Mouse (Mus musculus): Measurements from ENCODE around the gene Agbl1. TPM values are rescaled to one million over a fixed set of nuclear protein-coding genes. Genes with fewer than 3 reads are reported as not detected.

The Agbl1 gene
- polyA plus RNA-seq, 1 experiment from 2014 or later = 0.07 TPM

DNA sequence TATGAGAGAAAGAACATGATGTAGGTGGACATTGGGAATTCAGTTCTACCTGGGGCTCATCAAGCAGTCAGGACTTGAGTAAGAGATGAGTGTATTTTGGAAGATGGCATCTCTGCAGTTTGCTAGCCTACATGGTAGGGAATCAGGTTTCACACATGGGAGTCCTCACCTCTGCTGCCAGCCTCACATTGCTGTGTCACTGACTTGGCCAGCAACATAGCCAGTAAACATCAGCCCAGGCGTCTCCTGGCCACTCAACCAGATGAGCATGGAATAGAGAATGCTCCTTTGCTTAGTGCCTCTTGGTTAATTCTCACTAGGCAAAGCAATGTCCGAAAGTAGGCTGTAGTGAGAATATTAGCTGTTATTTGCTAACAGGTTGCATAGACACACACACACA lies 255.9 kb downstream of the Agbl1 start:
- no peaks in the 10 kb centered on the region for H3K9me3 ChIP-seq
- H3K36me3 ChIP-seq = no peaks in the 10 kb centered on the region
- no peak overlapping the region for H3K9ac ChIP-seq
- ATAC-seq (ENCODE audit: low read depth) = no peak
- H3K4me2 ChIP-seq = no peak overlapping the region
- H3K4me1 ChIP-seq (replicated peaks) = no peaks in the 10 kb centered on the region
- no peak overlapping the region for H3K4me3 ChIP-seq
- no peak overlapping the region for H3K27ac ChIP-seq (replicated peaks)
- H3K27me3 ChIP-seq = no peaks in the 10 kb centered on the region
- WGBS = 92% methylated on average over 2 of the region's 2 CpGs

DNA sequence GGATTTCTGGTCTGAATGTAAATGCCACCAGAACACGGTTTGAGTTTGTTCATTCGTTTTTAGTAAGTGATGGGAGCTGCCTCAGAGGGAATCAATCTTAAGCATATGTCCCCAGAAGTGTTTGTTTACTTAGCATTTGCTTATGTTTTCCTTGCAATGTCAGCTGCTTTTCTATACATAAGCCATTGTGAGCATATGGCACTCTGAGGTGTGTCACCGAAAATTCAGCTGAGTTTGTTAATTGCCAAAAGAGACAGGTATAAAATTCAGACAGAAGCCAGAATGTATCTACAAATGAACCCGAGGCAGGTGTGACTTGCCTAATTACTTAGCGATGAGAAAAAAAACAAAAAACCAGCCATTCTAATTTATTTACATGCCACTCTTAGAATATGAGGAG lies 257.8 kb downstream of the Agbl1 start:
- H3K27me3 ChIP-seq = no peaks in the 10 kb centered on the region
- H3K27ac ChIP-seq (replicated peaks) = no peak overlapping the region
- no peak overlapping the region for H3K4me3 ChIP-seq
- H3K36me3 ChIP-seq = no peaks in the 10 kb centered on the region
- no peak overlapping the region for H3K9ac ChIP-seq
- no peaks in the 10 kb centered on the region for H3K4me1 ChIP-seq (replicated peaks)
- H3K4me2 ChIP-seq = no peak overlapping the region
- WGBS = 84% methylated on average over 5 of the region's 5 CpGs
- no peaks in the 10 kb centered on the region for H3K9me3 ChIP-seq
- ATAC-seq (ENCODE audit: low read depth) = no peak

DNA sequence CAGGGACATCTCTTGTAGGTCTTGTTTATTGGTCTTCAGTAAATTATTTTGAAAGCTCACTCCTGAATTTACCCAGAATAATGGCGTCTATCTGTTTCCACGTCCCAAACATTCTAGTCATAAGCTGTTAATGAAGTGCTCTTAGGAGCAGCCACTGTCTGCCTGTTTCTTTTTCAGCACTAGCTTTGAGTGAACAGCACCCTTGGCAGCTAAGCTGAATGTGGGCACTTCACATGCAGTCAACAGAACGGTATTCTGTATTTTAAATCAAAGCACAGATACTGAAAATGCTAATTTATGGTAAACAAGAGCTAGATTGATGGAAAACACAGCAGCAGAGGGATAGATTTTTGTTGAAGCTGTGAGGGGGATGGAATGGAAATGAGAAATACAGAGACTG lies 294.6 kb downstream of the Agbl1 start:
- 42% methylated on average over 3 of the region's 3 CpGs for WGBS
- Histone ChIP-seq H3K9me3 (no peaks in the 10 kb centered on the region), H3K4me2 (no peak overlapping the region), H3K9ac (no peak overlapping the region), H3K27ac (replicated peaks) (no peak overlapping the region), H3K36me3 (no peaks in the 10 kb centered on the region), H3K4me1 (replicated peaks) (no peaks in the 10 kb centered on the region), H3K27me3 (no peaks in the 10 kb centered on the region), H3K4me3 (no peak overlapping the region)
- ATAC-seq (ENCODE audit: low read depth) = no peak

DNA sequence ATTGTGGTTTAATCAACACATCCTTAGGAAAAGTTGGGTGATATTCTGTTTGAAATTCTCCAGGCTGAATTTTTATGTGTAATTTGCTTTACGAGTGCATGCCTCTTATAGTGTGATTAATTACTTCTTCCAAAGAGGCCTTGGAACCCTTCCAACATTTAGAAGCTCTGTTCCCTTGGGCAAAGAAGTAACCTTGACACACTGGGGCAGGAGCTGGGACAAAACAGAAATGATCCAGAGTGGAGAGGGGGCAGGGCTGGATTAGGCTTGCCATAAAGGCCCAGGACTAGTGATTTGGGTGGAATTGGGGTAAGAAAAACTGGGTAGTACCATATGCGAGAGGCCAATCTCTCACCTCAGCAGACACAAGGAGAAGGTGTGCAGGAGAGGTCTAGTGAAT lies 316.8 kb downstream of the Agbl1 start:
- H3K4me1 ChIP-seq (replicated peaks) = peaks cover 12% of the 10 kb centered on the region
- H3K27me3 ChIP-seq = 0 out of 2 replicates have a peak, but pooled peaks cover 2% of the 10 kb centered on the region
- H3K4me2 ChIP-seq = no peak overlapping the region
- H3K4me3 ChIP-seq = no peak overlapping the region
- no peak overlapping the region for H3K9ac ChIP-seq
- no peaks in the 10 kb centered on the region for H3K36me3 ChIP-seq
- no peak overlapping the region for H3K27ac ChIP-seq (replicated peaks)
- 43% methylated on average over 2 of the region's 2 CpGs for WGBS
- H3K9me3 ChIP-seq = no peaks in the 10 kb centered on the region
- no peak for ATAC-seq (ENCODE audit: low read depth)

DNA sequence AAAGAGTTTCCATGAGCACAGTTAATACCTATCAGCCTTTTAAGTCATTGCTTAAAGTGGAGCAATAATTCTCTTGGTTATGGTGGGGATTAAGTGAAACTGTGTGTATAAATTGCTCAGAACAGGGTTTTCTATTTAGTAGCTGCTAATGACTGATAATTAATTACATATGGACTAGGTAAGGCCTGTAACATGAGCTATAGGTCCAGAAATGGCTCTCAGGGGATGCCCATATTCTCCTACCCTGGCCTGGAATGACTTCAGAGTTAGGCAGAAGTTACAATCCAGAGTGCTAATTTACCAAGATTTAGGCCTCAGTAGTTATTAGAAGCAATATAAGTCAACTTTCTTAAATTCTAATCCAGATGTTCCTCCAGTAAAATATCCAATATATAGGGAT lies 317.6 kb downstream of the Agbl1 start:
- ATAC-seq (ENCODE audit: low read depth) = no peak
- no peaks in the 10 kb centered on the region for H3K9me3 ChIP-seq
- no peak overlapping the region for H3K27ac ChIP-seq (replicated peaks)
- H3K27me3 ChIP-seq = 0 out of 2 replicates have a peak, but pooled peaks cover 2% of the 10 kb centered on the region
- no peak overlapping the region for H3K4me3 ChIP-seq
- H3K4me1 ChIP-seq (replicated peaks) = peaks cover 12% of the 10 kb centered on the region
- H3K4me2 ChIP-seq = no peak overlapping the region
- no peaks in the 10 kb centered on the region for H3K36me3 ChIP-seq
- no peak overlapping the region for H3K9ac ChIP-seq

DNA sequence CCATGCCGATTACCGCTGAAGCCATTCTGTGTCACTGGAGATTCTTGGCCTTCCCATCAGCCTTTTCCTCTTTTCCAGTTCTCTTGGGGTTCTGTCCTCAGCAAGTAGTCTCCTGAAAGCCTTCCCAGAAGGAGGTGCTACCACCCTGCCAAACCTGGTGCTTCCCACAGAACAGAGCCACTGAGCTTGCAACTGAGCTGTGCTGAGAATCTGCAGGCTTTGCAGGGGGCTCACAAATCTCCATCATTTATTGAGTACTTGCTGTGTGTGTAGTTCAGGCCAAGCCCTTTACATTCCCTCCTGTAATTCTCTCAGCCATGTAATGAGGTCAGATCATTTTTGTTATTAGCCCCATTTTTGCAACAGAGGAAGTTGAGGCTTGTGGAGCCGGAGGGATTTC lies 322.2 kb downstream of the Agbl1 start:
- H3K36me3 ChIP-seq = no peaks in the 10 kb centered on the region
- 63% methylated on average over 3 of the region's 3 CpGs for WGBS
- 0 out of 2 replicates have a peak, but pooled peaks cover 2% of the 10 kb centered on the region for H3K27me3 ChIP-seq
- H3K4me1 ChIP-seq (replicated peaks) = peaks cover 1% of the 10 kb centered on the region; the same call in 1 of the 2 replicates
- H3K4me3 ChIP-seq = no peak overlapping the region
- H3K9me3 ChIP-seq = no peaks in the 10 kb centered on the region
- ATAC-seq (ENCODE audit: low read depth) = no peak
- H3K4me2 ChIP-seq = no peak overlapping the region
- no peak overlapping the region for H3K27ac ChIP-seq (replicated peaks)
- no peak overlapping the region for H3K9ac ChIP-seq

DNA sequence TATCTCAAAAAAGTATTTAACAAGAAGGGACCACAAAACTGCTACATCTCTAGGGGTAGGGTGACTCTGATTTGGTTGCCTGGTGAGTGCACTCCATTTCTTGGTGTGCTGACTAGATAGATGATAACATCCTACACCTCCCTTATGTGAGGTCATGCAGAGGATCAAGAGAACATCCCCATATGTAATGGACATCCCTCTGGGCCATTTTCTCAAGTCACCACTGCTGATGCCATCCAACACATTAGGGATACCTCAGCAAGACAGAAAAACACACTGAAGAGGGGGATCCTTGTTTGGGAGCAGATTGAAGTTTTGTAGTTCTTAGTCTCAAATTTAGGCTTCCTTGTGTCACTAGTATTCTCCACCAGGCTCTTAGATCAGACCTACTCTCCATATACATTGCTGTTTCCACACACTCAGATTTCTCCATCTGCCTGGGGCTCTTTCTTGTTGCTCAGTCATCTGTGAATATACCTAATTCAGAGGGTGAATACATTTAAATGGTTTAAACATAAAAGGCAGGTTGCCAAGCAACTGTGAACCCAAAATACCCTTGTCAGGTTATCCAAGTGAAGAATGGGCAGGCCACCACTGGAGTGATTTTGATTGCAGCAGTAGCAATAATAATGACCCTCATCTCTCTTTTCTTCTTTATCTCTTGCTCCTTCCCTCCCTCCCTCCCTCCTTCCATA lies 331.0 kb downstream of the Agbl1 start:
- ATAC-seq (ENCODE audit: low read depth) = peak; percentile 84
- no peak overlapping the region for H3K4me2 ChIP-seq
- H3K9ac ChIP-seq = no peak overlapping the region
- H3K36me3 ChIP-seq = no peaks in the 10 kb centered on the region
- peak overlapping the region; percentile 33; the same call in 1 of the 2 replicates for H3K27ac ChIP-seq (replicated peaks)
- peaks cover 13% of the 10 kb centered on the region for H3K4me1 ChIP-seq (replicated peaks)
- H3K9me3 ChIP-seq = no peaks in the 10 kb centered on the region
- H3K27me3 ChIP-seq = no peaks in the 10 kb centered on the region
- H3K4me3 ChIP-seq = no peak overlapping the region

DNA sequence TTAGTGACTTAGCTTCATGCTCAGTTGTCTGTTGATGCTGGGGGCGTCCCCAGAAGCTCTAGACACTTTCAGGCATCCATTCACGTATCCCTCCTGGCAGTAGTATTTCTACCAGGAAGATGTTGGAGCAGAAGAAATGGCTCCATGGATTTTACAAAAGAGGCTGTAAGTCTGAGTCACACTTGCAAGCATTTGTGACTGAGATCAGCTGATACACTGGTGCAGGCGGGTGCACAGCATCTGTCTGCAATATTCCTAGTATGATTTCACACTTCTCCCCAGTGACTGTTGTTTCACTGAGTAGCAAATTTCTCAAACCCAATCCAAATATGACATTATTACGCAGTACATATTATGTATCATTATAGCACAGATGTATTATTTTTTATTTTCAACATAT lies 332.8 kb downstream of the Agbl1 start:
- Histone ChIP-seq H3K9ac (no peak overlapping the region), H3K27ac (replicated peaks) (no peak overlapping the region), H3K4me1 (replicated peaks) (peaks cover 13% of the 10 kb centered on the region), H3K4me3 (no peak overlapping the region), H3K4me2 (no peak overlapping the region), H3K27me3 (no peaks in the 10 kb centered on the region), H3K36me3 (no peaks in the 10 kb centered on the region), H3K9me3 (no peaks in the 10 kb centered on the region)
- 84% methylated on average over 4 of the region's 4 CpGs for WGBS
- ATAC-seq (ENCODE audit: low read depth) = no peak

DNA sequence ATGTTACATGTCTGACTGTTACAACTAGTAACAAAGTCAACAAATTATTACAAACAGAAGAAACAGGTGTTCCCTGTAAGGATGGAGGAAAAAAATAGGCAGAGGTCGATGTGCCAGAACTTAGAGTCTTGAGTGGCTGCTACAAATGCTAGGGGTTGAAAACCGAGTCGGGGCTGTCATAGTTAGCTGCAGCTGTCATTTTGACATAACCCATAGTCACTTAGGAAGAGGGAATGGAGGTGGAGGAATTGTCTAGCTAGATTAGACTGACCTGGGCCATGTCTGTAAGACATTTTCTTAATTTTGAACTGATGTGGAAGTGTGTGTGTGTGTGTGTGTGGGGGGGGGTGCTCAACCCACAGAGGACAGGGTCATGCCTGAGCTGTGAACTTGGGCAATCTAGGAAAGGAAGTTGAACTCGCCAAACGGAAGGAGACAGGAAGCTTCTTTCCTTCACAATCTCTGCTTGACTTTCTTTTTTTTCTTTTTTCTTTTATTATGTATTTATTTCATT lies 364.9 kb downstream of the Agbl1 start:
- H3K36me3 ChIP-seq = no peaks in the 10 kb centered on the region

DNA sequence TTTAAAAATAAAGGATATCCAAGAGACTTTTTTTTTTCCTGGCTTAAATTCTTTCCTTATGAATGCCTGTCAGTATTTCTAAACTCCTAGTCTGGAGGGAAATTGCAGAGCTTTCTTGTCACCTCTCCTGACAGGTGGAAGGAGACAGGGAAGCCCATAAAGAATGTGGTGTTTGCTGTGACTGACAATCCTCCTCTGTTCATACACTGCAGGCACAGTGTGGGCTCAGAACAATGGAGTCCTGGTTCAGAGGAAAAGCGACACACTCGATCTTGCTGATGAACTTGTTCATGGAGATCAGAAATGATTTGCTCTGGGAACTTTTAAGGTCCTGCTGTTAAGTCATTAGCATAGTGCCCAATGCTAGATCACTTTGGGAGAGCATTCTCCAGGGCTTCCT lies 368.1 kb downstream of the Agbl1 start:
- Histone ChIP-seq H3K27ac (replicated peaks) (no peak overlapping the region), H3K9me3 (no peaks in the 10 kb centered on the region), H3K4me3 (no peak overlapping the region), H3K27me3 (no peaks in the 10 kb centered on the region), H3K4me1 (replicated peaks) (peaks cover 9% of the 10 kb centered on the region; the same call in 1 of the 2 replicates), H3K9ac (no peak overlapping the region), H3K4me2 (no peak overlapping the region), H3K36me3 (no peaks in the 10 kb centered on the region)
- no peak for ATAC-seq (ENCODE audit: low read depth)
- 26% methylated on average over 2 of the region's 2 CpGs for WGBS

More for the DNA sequence above, 364.9 kb downstream of the Agbl1 start:
- WGBS = 93% methylated on average over 5 of the region's 5 CpGs
- Histone ChIP-seq H3K27me3 (no peaks in the 10 kb centered on the region), H3K9me3 (no peaks in the 10 kb centered on the region), H3K9ac (no peak overlapping the region), H3K4me3 (no peak overlapping the region), H3K4me1 (replicated peaks) (0 out of 2 replicates have a peak, but pooled peaks cover 5% of the 10 kb centered on the region), H3K27ac (replicated peaks) (no peak overlapping the region), H3K4me2 (no peak overlapping the region)
- ATAC-seq (ENCODE audit: low read depth) = no peak

DNA sequence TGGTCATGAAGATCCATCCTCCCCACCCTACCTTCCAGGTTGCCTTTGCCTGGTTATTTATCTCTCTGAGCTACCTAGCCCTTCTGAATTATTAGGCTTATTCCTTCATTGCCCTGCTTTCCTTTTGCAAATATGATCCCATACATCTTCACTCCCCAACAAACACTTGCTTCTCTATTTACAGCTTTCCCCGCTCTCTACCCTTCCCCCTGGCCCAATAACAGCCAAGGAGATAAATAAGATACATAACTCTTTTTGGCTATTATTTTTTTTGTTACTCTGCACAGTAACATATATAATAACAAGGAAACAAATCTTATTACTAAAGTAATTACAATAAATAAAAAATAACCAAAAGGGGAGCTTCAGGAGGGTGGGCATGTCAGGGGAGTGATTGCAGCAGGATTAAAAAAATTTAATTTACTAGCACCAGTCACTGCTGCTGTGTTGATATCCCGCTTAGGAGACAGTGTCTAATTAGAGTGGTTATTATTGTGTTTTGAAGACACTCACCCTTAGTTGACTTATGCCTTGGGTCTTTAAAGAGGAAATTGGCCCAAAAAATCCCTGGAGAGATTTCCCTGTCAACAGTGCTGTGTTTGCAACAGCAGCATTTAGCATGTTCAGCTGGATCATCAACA lies 370.5 kb downstream of the Agbl1 start:
- WGBS = 60% methylated on average over 2 of the region's 2 CpGs
- Histone ChIP-seq H3K9ac (no peak overlapping the region), H3K27ac (replicated peaks) (0 out of 2 replicates have a peak overlapping the region, but pooled peaks have one; percentile 23), H3K4me1 (replicated peaks) (peaks cover 9% of the 10 kb centered on the region; the same call in 1 of the 2 replicates), H3K27me3 (no peaks in the 10 kb centered on the region), H3K9me3 (no peaks in the 10 kb centered on the region), H3K36me3 (no peaks in the 10 kb centered on the region), H3K4me2 (no peak overlapping the region), H3K4me3 (no peak overlapping the region)
- ATAC-seq (ENCODE audit: low read depth) = peak; percentile 63; the same call in 1 of the 2 replicates

DNA sequence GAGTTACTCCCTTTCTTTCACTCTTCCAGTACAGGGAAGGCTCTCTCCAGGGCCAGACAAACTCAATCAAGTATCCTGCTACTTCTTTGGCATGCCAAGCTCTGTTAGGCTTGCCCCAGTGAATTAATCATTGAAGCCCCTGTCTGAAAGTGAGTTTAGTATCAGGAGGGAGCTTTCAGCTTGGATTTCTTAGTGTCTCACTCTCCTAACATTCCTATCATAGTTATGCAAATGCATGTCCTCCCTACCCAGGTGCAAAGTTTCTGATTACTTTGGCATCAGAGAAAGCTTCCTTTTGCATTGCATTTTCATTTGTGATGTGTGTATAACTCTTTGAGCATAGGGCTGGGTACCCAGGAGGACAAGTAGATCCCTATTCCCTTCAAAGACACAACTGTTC lies 399.8 kb downstream of the Agbl1 start:
- Histone ChIP-seq H3K9ac (no peak overlapping the region), H3K4me3 (no peak overlapping the region), H3K36me3 (no peaks in the 10 kb centered on the region), H3K27ac (replicated peaks) (no peak overlapping the region), H3K4me1 (replicated peaks) (no peaks in the 10 kb centered on the region), H3K9me3 (no peaks in the 10 kb centered on the region), H3K27me3 (no peaks in the 10 kb centered on the region), H3K4me2 (no peak overlapping the region)
- no peak for ATAC-seq (ENCODE audit: low read depth)
